Mouse (Mus musculus) MEL-GATA-1-ER (cell line): ENCODE measurements around the gene Trim3.

Experiments
- DNase-seq: peaks from one replicate; pipeline ENCODE4 v3.0.0-alpha.2; 2012; ENCODE audit warnings: low read depth; ENCODE audit errors: extremely low read depth

Trim3 gene

DNA sequence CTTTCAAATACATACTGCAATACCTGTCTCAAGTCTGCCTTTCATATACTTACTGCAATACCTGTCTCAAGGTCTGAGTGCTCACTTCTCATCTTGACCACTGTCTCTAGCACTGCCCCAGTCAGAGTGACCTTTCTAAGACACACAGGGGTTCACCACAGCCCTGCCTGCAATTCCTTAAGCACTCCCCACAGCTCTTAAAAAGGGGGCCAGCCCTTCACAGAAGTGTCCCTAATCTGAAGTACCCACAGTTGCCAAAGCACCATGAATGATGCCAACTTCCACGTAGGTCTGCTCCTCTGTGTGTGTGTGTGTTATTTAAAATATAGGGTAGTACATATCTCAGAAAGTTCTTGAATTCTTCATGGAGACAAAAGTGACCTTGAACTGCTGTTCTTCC is 21.6 kb downstream of the Trim3 start:
- no peak for DNase-seq

DNA sequence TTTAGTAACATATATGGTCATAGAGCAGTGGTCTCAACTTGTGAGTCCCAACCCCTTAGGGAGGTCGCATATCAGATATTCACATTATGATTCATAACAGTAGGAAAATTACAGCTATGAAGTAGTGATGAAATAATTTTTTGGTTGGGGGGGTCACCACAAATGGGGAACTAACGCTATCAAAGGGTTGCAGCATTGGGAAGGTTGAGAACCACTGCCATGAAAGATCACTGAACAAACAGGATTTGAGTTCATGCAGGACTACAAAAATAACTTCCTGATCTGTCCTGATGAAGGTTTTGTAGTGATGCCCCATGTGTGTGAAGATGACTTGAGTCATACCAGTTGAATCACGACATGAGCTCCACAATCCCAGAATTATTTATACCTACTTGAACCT is 24.9 kb downstream of the Trim3 start:
- DNase-seq, result peak; percentile 80

DNA sequence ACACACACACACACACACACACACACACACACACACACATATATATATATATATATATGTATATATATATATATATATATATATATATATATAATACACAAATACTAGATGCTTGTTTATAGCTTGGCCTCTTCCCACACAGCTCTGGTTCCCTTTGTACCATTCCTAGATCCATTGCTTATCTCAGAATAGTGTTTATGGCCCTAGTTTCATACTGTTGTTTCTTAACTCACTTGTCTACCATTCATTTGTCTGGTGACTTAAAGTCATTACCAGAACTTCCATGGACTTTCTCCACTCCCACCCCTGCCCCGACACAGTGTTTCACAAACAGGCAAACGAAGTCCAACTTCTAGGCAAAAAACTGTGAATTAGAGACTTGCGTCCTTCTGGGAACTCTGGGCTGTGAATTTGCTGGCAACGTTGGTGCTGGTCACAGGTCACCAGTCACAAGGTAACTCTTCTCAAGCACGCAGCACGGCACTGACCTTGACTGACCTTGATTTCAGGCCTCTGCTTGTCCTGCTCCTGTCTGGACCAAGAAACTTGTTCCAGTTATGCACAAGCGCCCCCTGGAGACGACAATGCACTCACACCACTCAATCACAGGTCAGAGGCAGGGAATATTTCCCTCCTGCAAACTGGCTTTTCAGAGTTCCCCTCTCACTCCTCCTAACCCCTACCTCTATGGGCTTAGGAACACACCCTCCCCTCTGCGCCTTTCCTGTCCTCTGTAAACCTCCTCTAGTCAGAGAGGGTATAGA is 30.3 kb downstream of the Trim3 start:
- peak; percentile 21 for DNase-seq

DNA sequence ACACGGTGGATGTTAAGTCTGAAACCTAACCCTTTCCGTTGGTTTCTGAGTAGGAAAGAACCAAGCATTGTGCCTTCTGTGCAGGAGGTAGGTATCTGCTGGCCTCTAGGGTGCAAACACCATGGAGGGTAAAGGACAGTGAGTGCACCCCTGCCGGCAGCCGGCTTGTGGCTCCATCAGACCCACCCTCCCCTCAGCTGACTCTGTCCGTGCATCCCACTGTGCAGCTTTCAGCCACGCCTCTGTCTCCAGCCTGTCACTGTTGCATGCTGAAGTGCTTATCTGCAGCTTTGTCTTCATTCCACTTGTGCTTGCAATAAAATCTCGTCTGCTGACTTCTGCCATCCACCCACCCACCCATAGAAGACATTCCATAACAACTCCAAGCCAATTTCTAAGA is 43.3 kb downstream of the Trim3 start:
- no peak for DNase-seq

DNA sequence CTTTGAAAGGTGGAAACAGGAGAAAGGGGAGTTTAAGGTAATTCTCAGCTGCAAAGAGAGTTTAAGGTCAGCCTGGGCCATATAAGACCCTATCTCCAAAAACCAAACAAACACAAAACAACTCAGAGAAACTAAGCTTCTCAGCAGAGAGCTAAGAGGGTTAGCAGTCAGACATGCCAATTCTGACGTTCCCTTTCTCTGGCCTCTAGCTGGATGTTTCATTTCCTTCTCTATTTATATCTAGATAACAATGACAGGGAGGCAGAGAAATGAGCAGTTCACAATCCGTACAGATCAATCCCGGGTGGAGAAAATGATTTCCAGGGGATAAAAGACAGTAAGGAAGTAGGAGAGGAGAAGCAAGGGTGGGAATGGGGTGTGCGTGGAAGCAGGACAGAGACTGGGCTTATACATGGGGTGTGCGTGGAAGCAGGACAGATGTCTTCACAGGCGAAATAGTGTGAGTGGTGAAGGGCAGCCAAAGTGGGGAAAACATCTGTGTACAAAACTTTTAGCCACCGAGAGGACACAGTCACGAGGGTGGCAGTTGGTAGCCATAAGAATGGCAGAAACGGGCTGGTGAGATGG is 45.0 kb downstream of the Trim3 start:
- DNase-seq, result no peak

DNA sequence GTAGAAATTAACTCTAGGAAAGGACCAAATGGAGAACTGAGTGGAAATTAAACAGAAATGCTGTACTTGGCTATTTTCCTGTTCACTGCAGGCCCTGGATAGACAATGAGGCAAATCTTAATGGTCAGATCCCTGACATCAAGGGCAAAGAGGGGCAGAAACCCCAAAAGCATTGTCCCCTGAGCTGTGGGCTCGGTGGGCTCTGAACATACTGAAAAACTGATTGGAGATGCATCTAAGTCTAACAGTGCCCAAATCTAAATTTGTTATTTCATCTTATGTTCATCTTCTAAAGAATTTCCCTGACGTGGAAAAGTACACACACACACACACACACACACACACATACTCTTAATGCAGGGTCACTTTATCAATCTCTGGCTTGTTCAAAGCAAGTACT is 51.4 kb downstream of the Trim3 start:
- DNase-seq, result no peak

DNA sequence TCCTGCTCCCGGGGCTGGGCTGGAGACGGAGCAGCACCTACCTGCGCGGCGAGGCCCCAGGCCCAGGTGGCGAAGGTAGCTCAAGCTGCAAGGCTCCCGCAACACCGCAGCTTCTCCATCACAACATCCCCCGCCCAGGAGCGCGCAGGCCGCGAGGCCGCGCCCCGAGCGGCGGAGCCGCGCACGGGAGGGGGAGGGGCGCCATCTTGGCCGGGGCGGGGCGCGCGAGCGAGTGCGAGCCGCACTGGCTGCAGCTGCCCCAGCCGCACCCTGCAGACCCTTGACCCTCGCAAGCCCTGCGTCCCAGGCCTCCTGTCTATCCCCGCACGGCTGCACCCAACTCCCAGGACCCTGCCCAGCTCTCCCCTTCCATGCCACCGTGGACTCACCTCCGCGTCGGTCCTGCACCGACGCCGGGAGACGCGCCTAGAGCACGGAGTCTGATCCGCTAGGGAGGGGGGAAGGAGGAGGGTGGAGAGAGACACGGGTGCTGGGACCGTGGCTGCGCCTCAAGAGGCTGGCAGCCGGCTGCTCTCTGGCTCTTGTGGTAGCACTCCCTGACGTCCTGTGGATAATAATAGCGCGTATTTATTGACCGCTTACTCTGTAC is 52.2 kb downstream of the Trim3 start, which contains the start of gene Apbb1:
Apbb1 (minus strand) TSS at position 560 of the 610 bp plus-strand sequence.
- DNase-seq, result peak; percentile 30

DNA sequence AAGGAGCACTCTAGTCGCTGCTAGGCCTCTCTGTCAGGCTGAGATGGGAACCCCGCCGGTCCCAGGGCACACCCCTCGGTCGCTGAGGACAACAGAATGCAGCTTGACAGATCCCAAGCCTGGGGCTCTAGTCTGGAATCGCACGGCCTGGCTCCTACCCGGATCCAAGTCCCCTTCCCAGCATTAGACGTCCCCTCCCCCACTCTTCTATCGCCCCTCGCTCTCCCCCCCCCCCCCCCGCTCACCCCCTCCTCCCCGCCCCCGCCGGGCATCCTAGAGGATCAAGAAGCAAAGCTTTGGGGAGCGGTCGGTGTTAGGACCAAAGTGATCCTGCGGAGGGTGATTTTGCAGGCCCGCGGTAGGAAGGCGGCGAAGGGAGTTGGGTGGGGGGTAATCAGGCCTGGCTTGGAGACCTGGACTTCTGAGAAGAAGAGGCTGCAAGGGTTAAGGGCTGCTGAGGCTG is 52.7 kb downstream of the Trim3 start:
- no peak for DNase-seq

DNA sequence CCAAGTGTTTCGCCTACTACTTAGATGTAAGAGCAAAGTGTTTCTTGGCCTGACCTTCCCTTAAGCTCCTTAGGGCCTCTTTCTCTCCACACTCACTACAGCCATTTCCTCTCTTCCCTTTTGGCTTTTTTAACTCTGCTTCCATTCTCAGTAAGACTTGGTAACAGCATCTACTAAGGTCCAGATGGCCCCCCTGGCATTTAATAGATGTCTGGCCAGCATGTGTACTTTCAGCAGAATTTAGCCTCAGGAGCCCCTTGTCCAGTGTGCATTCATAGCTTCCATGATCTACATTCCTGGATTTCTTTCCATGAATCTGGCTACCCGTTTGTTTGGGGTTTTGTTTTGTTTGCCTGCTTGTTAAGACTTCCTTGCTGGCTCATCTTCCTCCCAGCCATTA is 54.9 kb downstream of the Trim3 start:
- no peak for DNase-seq

DNA sequence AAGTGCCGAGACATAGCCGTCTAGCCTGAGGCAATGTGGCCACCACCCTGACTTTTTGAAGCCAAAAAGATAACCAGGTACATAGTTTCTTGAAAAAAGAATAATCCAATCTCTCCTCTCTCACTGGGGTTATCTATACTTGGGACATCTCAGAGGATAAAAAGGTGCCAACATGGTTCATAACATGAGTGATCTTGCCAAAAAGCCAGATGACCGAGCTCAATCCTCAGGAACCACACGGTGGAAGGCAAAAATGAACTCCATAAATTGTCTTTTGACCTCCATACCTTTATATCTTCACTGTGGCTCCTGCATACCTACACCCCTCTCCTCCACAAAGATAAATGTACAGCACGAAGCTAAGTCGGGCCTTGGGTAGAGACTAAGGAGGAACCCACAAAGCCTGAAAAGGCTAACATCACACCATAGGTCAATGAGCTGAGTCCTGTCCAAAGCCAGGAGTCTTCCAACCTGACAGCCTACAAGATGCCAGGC is 55.9 kb downstream of the Trim3 start:
- DNase-seq, result no peak

DNA sequence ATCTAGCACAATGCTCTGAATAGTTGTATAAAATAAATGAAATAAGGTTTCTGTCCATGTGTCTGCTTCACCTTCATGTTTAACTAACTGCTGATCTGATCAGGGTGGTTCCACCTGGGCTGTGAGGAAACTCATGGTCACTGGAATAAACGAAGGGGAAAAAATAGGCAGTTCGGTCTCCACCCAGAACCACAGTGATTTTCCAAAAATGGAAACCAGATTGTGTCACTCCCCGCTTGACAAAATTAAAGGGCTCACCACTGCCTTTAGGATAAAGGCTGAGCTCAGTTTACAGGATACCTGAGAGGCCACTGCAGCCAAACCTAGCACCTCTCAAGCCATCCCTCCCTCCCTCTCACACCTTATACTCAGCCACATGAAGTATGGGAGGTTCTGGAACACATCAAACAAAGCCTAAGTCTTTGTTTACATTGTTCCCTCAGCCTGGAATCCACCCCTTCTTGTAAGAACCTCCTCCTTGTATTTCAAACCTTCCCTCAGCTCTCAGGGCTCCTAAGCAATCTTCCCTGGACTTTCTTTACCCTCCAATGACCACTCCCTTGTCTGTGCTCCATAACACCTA is 57.1 kb downstream of the Trim3 start:
- no peak for DNase-seq

DNA sequence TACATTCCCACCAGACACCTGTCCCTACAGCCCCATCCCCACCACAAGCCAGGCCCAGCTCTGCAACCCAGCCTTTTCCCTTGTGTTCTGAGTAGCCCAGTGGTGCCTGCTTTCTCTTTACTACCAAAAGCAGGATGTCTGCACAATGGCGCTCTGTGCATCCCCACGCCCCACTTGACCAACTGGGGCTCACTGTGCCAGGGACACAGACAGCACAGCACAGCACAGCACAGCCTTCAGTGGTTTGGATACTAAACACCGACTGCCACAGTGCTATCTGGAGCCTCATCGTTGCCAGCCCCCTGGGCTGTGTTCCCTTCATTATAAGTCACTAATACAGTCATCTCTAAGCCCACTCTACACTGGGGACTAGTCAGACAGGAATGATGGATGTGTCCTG is 58.8 kb downstream of the Trim3 start:
- DNase-seq, result no peak

DNA sequence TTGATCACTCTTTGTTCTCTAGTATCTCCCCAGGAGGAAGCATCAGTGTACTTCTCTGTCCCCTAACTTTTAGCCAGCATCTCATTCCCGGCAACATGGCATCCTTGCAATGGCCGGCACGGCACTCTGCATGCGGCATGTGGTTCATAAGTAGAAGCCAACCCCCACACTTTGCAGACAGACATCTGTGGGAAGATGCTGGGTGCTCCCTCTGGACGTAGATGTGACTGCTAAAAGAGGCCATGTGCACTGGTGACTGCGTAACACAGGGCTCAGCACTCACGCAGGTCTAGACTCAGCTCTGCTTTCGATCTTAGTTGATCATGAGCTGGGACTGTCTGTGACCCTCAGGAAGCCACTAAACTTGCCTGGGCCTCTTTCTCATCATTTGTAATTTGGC is 60.4 kb downstream of the Trim3 start:
- no peak for DNase-seq

DNA sequence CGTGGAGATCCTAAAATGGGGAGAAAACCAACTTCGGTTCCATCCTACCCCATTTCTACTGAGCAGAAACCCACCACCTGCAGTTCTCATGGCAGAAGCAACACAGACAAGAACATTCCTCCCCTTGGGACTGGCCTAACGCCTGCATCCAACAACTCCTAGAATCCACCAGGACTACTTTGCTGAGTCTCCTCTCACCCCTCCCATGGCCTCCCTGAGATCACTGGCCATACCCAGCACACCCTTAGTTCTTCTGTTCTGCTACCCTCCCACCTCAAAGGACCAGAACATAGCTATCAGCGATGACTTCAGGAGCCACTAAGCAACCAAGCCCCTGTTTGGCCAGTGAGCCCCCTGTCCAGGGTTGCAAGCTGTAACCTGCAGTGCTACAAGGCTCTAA is 62.6 kb downstream of the Trim3 start:
- DNase-seq, result no peak

DNA sequence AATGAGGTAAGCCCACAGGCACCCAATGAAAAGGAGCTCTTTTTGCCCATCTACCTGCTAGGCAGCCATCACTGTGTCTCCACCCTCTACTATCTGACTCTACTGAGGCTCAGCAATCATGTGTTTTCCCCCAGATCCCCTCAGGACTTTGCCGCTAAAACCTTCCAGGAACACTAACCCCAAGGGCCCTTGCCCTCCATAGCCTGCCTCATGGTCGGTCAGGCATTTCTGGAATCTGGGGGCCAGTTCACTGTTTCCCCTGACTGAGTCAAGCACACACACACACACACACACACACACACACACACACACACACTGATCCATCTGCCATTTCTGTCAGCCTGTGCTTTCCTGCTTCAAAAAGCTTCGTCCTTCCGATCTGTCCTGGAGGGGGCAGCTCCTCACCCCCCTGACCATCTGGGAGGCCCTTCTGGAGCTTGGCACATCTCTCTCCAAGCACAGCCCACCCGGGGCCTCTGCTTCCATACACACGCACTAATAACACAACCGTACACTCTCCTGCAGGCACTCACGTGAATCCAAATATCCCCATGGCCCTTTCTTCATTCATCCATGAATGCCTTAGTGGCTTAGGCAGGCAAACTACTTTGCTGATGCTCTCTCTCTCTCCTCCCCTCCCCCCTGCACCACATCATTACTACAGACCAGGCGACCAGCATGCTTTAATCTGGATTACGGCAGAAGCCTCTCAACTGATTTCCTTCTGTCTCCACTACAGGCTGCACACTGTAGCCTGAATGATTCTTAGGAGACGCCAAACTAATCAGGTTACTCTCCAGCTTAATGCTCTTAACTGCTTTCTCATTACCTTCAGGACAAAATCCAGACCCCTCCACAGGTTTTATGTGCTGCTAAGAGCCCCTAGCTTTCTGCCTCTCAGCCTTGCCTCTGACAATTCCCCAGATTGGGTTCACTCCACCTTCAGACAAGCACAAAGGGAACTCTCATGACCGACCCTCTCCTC is 63.6 kb downstream of the Trim3 start:
- no peak for DNase-seq

DNA sequence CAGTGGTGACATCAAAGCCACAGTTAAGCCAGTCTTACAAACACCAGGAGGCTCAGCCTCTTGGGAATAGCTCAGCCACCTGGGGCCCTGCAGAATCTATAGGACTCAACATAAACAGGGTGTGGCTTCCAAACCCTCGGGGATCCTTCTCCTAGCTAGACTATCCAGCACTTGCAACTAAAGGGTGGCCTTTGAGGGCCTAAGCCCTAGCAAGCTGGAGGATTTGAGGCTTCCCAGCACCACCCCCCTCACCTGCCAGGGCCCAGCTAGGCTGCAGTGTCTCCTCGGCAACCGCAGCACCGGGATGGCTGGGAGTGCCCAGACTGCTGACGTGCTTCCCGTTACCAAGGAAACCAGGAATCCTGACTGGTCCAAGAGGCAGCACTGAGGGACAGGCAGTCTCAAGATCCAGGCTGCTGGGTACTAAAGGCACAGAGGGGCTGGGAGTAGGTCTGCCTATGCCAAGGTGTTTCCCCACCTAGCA is 64.3 kb downstream of the Trim3 start:
- DNase-seq, result no peak

DNA sequence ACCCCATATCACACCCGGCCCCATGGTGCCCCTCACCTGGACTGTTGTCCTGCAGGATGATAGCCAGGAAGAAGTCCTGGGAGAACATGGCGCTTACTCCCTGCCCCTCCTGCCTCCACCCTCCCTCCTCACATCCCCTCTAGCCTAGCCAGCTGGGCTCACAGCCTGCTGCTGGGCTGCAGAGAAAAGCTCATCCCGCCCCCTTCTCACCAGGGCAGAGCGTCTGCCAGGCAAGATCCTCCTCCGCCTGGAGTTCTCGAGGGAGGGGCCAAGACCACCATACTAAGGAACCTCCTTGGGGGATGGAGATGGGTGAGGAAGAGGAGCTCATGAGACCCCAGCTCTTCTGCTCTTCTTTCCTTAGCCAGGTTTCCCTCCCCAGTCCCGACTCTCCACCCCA is 64.8 kb downstream of the Trim3 start:
- no peak for DNase-seq

DNA sequence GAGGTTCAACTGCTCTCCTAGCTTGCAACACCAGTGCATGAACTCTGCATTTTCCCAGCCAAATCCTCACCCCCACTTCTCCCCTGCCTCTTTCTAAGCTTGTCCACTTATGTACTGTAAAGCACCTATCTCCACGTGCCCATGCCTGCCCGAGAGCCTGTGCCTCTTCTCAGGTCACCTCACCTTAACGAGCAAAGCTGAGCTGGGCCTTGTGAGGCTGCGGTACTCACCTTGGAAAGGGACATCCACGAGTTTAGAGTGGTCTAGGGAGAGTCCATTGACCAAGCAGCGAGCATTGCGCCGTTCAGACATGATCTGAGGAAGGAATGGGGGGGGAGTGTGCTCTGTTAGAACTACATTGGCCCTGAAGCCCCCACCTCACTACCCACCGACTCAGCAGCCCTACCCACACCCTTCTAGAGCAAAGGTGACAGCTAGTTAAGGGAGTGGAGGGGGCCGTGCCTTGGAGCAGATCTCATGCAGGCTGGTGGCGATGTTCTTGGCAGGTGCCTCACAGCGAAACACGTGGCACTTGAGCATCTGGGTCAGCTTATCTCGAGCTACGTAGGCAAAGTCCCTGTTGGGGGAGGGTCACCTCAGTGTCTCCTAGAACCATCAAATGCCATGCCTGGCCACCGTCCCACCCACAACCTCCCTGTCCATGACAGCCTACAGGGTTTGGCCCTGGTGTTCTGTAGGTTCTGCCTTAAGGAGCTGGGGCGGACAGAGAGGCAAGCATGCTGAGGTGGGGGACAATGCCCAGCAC is 68.1 kb downstream of the Trim3 start:
- DNase-seq, result no peak

DNA sequence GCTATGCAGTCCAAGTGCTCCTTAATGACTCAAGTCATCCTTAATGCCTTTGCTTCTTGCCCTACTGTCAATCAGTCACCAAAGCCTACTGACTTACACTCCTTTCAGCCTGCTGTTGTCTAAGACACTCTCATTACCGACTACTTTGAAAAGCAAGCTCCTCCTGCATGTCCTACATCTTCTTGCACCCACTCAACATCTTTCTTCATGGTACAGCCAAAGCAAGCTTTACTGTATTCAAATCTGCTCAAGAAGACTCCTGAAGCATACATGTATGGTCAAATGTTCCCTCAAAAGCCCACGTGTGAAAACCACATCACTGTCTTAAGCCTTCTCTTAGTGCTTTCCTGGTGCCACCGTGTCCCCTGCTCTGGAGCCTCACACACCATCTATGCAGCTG is 70.0 kb downstream of the Trim3 start:
- no peak for DNase-seq

DNA sequence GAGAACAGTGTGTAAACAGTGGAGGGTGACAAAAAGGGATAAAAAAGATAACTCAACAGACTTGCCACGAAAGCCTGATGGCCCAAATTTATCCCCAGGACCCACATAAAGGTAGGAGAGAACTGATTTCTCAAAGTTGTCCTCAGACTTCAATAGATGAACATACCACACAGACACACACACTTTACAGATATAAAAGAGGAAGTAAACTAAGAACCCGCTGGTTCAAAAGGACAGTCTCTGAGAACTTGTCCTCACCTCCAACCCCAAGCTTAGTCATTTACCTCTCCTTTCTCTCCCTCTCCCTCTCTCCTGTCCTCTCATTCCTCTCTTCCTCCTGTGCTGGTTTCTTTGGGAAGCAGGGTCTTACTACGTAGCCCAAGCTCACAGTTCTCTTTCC is 71.1 kb downstream of the Trim3 start:
- no peak for DNase-seq
